Mouse (Mus musculus): Measurements from ENCODE around the gene Acot7.

The Acot7 gene

GRCm38 (mm10) chr4:152250615-152251014, 72.7 kb downstream of the Acot7 start:
- no peak for DNase-seq

DNA sequence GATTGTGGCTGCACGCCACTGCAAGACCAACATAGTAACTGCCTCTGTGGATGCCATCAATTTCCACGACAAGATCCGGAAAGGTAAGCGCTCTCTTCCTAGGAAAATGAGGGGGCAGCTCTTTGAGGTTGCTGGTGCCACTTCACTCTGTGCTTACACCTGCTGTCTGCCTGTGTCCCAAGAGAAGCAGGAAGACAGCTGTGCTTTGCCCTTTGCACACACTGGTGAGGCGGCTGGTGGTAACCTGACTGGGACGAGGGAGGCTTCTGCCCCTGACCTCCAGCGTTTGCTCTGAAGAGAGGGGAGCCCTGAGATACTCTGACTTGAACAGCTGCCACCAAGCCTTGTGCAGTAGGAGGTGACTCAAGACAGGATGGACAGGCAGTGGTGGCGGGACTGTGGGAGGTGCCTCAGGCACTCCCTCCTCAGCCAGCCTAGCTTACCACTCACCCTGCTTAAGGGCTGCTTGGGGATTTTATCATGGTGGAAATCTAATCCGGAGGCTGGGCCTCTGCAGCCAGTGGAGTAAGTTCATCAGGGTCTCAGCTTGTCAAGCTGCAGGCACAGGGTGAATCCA, 75.3 kb downstream of the Acot7 start:
- no peak for DNase-seq

- no peak for DNase-seq
Observed at GRCm38 (mm10) chr4:152257070-152257469, 79.1 kb downstream of the Acot7 start.

DNA sequence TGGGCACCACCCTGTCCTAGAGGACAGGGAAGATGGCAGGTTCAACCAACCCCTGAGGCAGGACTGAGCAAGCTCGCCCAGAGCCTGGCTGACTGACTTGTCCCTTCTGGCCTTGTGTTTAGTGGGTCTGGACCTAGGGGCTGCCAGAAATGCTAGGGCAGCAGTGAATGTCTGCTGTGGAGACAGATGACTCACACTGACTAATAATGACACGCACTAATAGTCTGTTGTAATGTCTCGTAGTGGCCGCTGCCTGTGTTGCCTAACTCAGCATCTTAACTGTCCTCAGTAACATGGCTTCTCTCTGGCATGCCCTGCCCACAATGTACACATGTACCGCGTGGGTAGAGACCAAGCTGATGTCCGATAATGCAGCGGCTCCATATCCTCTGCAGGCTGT, 82.5 kb downstream of the Acot7 start:
- DNase-seq = no peak

DNA sequence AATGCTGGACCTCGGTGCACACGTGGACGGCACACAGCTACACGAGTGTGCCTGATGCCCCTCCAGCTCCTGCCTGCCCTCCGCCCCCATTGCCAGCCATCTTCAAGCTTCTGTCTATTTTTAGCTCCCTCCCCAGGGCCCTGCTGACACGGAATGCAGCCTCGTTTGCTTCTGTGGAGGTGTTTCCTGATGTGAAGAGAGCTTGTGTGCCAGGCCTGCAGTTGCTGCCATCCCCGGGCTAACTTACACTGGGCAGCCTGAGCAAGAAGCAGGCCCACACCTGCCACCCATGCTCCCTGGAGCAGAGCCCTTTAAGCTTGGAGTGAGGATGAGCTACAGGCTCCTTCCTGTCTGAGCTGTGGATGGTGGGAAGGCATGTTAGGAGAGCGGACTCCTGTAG, 84.3 kb downstream of the Acot7 start:
- DNase-seq = no peak

DNA sequence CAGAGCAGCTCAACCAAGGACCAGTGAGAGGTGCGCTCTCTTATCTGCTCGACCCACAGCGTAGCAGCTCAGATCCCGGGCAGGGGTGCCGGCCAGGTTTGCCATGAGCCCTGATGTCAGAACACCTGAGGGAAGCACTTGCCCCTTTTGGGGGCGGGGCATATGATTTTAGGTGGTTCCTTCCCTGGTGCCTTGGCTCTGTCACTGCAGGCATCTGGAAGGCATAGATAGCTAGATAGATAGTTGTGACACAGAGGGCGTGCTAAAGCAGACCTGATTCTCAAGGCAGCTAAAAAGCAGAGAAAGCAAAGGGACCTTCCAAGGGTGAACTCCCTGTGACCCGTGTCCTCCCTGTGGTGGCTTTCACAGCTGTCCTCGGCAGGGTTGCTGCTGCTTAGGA, 85.2 kb downstream of the Acot7 start:
- DNase-seq = no peak

GRCm38 (mm10) chr4:152263512-152264176, 85.7 kb downstream of the Acot7 start:
- DNase-seq = no peak

GRCm38 (mm10) chr4:152264177-152264530, 86.2 kb downstream of the Acot7 start:
- no peak for DNase-seq

DNA sequence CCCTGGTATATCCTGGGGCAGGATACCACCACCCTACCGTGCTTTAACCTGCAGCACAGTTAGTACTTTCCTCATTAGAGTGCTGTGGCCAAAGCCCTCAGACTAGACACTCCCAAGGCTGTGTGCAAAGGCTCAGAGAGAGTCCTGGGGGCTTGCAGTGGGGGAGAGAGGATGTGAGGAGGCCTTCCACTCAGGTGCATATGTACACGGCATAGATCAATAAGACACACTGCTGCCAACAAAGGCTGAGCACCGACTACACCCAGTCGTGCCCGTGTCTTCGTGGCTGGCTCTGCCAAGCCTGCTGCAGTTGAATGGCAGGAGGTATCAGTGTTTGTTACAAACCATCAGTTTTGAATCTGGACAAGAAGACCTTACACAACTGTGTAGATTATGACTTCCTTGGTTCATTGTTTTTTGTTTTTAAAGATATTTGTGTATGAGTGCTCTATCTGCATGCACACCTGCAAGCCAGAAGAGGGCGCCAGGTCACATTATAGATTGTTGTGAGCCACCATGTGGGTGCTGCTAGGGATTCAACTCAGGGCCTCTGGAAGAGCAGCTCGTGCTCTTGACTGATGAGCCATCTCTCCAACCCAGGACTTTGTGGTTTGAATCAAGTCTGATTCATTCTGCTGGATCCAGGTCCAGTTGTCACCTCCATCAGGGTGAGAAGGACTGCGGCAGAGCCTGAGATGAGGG, 87.1 kb downstream of the Acot7 start:
- DNase-seq = no peak

DNA sequence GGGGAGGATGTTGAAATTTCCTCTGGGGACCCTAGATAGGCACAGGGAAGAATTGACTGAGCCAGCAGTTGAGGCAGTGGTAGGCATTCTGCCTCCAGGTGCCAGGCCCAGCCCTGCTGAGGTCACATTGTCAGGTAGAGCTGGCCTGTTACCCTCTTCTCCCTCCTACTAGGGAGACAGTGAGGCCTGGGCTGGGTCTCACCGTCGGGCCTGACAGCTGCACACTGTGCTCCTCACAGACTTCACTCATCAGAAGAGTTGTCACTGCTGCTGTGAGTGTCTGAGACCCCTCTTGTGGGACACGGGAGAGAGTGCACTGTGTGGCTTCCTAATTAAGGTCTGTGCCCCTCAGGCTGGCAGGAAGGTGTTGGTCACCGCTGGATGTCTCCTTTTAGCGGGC, 87.9 kb downstream of the Acot7 start:
- DNase-seq = no peak

GRCm38 (mm10) chr4:152266236-152266895, 88.4 kb downstream of the Acot7 start:
- no peak for DNase-seq

DNA sequence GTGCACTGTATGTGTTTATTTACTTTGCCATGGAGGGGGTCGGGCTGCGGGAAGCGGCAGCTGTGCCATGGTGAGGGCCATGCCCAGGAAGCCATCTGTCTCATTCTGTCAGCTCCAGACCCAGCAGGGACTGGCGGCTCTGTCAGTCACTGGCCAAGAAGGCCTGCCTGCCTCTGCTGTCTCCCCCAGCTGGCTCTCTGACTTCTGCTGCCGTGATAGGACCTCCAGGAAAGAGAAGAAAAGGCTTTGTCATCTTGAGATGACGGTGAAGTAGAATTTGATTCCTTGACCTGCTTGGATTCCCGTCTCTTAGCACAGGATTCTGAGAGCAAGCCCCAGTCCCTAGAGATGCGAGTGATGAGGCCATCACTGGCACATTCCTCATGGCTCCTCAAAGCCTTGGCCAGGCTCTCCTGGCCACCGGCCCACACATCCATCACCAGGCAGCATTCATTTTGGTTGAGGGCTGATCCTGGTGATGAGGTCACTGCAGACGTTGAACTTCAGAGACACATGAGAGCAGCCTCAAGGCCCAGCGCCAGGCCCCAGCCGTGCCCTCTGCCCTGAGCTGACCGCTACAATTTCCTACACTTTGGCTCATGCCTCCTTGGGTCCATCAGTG, 89.9 kb downstream of the Acot7 start:
- DNase-seq = no peak

DNA sequence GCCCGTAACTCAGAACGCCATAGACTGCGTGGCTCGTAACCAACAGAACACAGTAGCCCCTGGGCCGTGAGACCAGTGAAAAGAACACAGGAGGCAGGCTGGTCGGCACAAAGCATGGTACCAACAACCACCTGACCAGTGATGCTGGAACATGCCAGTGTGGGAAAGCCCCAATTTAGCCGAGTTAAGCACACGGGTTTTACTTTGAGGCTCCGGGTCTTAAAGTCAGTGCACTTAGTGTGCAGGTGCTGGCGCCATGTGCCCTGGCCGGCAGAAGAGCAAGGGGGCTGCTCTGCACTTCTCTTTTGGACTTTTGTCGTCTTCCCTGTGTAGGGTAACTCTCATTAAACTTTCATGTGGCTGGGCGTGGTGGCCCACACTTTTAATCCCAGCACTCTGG, 92.0 kb downstream of the Acot7 start:
- DNase-seq = no peak

- no peak for DNase-seq
Observed at GRCm38 (mm10) chr4:152270599-152270998, 92.7 kb downstream of the Acot7 start.

- no peak for DNase-seq
Observed at GRCm38 (mm10) chr4:152271334-152271733, 93.4 kb downstream of the Acot7 start.

- DNase-seq = no peak
Observed at GRCm38 (mm10) chr4:152272006-152272405, 94.1 kb downstream of the Acot7 start.

DNA sequence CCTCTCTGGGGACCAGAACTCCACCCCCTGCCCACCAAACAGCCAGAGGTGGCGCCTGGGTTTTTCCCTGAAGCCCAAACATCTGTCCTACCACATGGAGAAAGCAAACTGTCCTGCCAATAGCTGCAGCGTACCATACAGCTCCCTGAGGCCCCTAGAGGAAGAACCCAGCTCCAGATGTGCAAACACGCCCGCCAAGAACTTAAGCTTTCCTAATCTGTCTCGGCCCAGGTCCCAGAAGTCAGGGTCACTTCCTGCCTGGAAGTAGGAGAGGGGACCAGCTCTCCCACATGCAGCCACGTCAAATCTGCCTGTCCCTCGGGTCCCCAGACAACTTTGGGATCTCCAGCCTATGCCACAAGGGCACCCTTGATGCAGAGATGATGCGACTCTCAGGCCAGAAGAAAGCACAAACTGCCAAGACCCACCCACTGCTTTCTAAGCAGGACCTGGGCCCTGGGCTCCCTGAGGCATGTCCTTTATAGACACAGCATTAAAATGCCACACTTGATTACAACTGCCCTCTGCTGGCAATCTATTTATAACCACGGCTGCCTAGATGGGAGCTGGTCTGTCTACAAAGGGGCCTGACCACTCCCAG, 94.6 kb downstream of the Acot7 start:
- no peak for DNase-seq

GRCm38 (mm10) chr4:152273191-152273590, 95.3 kb downstream of the Acot7 start:
- DNase-seq = no peak

GRCm38 (mm10) chr4:152273621-152274236, 95.8 kb downstream of the Acot7 start, which contains the start of gene Gpr153:
TSS of gene Gpr153 (plus strand) at chr4:152274232.
- no peak for DNase-seq

- DNase-seq = no peak
Observed at GRCm38 (mm10) chr4:152274681-152275131, 96.8 kb downstream of the Acot7 start.

GRCm38 (mm10) chr4:152276389-152277347, 98.7 kb downstream of the Acot7 start:
- DNase-seq = no peak

Measured in thymus, postnatal 25 days (tissue).